Mouse (Mus musculus): ENCODE measurements at regions not wholly inside any gene's neighbourhood (a gene's known extent, or its start where the extent isn't known, plus 50 kb on each side); places are given as distances from the start of the nearest gene placed in this dataset.

- no peak for DNase-seq
These were observed 170.2 kb downstream of the Btg1 start for GRCm38 (mm10) chr10:96786903-96787571.

- DNase-seq = no peak
These were observed 170.8 kb downstream of the Btg1 start for GRCm38 (mm10) chr10:96787572-96787946.

- DNase-seq = no peak
These were observed 171.7 kb downstream of the Btg1 start for GRCm38 (mm10) chr10:96788352-96789016.

GRCm38 (mm10) chr10:96797116-96797515 is 180.3 kb downstream of the Btg1 start:
- no peak for DNase-seq

- DNase-seq = no peak
These were observed 184.0 kb downstream of the Btg1 start for GRCm38 (mm10) chr10:96800801-96801200.

DNA sequence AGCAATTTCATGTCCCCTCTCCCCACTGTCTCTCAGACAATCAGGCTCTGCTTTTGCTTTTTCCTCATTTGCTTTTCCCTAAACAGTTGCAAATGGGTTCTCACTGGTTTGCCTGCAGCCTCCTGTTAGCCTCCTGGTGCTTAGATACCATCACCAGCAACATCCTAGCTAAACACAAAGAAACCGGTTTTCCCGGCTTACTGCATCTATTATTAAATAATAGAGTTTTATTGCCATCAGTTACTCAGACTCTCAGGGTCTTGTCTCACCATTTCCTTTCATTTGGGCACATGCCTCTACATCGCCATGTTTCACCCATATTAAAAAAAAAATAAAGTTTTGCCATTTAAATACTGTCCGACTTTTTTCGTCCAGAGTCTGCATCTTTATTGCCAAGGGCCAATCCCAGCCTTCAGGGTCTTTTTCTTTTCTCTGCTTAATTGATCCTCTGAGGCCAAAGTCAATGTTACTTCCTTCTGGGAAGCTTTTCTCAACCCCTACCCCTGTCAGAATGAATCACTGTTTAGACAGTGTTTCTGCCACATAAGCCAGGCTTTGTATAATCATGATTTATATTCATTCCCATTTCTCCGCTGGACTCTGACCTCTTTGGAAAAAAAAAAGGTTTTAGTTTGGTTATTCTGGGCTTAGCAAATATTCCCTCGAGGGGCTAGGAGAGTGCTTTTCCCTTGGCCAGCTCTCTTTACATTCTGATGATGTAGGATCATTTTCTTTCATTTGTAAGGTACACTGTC is 187.4 kb downstream of the Btg1 start:
- DNase-seq = no peak

DNA sequence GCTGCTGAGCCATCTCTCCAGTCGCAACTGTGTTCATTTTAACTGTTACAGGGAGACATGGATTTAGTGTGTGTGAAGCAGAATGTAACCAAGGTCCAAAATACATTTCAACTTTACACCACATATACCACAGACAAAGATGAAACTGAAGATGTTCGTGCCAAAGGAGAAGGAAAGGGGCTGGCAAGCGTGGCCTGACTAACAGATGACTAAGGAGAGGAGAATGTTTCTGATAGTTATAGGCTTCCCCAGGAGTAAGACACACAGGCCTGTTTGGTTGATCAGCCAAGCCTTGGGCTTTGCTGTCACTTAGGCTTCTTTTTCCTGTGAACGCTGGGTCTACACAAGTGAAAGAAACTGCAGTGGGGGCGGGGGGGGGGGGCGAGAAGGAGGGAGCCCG is 189.8 kb downstream of the Btg1 start:
- no peak for DNase-seq

DNA sequence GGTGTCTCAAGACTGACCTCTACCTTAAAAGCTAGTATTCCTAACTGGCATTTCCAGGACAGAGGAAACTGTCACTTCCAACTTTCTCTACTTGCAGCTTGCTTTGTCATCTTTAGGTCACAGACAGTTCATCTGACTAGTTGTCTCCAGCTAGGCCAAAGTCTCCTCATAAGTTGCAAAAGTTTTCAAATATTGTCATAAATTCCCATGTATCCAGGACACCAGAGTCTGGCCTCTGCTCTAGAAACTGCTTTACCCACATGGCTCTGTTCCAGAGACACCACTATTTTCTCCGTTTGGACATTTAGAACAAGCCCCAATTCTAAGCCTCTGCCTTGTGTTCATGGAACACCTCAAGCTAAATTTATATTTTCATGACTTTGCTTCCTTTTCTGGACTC is 205.0 kb downstream of the Btg1 start:
- DNase-seq = no peak

DNA sequence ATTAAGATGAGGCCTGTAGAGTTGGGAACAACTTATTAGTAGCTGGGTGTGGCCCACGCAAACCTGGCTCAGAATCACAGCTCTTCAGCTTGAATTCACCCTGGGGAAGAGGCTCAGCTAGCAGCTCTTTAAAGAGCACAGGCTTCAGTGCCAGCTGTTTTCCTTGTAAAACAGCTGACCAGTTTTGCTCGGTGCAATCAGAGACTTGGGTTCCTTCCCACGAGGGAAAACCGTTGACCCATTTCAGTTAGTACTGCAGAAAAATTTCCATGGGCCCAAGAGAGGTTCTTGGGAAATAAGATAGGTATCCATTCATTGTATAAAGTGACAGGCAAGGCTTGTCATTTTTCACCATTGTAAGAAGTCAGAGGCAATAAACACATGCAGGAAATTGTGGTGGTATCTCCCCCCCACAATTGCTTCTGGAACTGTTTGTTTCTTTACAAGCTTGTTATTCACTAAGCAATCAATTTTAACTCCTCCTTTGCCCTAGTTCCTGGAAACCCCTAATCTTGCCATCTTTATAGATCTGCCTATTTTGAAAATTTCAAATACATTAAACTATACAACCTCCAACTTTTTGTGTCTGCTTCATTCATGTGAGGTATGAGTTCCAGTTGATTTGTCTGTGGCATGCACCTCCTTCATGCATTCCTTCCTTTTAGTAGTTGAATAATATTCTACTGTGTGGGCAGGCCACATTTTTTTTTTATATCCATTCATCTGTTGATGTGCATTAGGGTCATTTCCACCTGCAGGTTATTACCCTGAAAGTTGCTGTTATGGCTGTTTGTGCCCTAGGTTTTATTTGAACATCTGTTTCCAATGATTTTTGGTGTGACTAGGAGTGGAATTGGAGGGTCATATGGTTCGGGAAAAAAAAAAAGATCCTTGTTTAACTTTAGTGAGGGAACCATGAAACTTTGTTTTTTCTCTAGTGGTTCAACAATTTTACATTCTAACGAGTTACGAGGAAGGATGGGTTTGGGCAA is 205.8 kb downstream of the Btg1 start:
- DNase-seq = no peak

- no peak for DNase-seq
These were observed 209.5 kb downstream of the Btg1 start for GRCm38 (mm10) chr10:96826234-96826788.

DNA sequence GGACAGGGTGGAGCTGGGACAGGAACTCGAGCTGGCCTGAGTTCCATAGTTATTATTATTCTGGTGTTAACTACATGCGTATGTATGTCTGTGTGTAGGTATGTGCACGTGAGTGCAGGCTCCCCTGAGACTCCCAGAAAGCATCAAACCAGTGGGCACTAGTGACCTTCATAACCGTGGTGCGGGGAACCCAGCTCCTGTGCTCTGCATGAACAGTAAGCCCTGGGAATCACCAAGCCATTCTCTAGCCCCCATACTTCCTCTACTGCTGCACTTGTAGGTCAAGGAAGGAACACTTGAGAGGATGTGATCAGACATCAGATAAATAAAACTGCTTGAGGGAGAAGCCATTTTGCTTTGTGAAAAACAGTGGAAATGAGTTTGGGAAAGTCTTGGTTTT is 211.2 kb downstream of the Btg1 start:
- DNase-seq = peak in 1 of 2 experiments; percentile 43

GRCm38 (mm10) chr10:96828581-96829246 is 211.9 kb downstream of the Btg1 start:
- DNase-seq = peak; percentile 78 to 84

GRCm38 (mm10) chr10:96831071-96831470 is 214.3 kb downstream of the Btg1 start:
- DNase-seq = peak; percentile 41 to 49

- peak in 1 of 2 experiments; percentile 20 for DNase-seq
These were observed 220.4 kb downstream of the Btg1 start for GRCm38 (mm10) chr10:96837230-96837629.

- DNase-seq = peak in 1 of 2 experiments; percentile 41
These were observed 224.3 kb downstream of the Btg1 start for GRCm38 (mm10) chr10:96841128-96841527.

- no peak for DNase-seq
These were observed 225.2 kb downstream of the Btg1 start for GRCm38 (mm10) chr10:96841956-96842355.

- peak; percentile 32 to 50 for DNase-seq
These were observed 229.1 kb downstream of the Btg1 start for GRCm38 (mm10) chr10:96845906-96846305.

GRCm38 (mm10) chr10:96847028-96847427 is 230.2 kb downstream of the Btg1 start:
- DNase-seq = no peak

DNA sequence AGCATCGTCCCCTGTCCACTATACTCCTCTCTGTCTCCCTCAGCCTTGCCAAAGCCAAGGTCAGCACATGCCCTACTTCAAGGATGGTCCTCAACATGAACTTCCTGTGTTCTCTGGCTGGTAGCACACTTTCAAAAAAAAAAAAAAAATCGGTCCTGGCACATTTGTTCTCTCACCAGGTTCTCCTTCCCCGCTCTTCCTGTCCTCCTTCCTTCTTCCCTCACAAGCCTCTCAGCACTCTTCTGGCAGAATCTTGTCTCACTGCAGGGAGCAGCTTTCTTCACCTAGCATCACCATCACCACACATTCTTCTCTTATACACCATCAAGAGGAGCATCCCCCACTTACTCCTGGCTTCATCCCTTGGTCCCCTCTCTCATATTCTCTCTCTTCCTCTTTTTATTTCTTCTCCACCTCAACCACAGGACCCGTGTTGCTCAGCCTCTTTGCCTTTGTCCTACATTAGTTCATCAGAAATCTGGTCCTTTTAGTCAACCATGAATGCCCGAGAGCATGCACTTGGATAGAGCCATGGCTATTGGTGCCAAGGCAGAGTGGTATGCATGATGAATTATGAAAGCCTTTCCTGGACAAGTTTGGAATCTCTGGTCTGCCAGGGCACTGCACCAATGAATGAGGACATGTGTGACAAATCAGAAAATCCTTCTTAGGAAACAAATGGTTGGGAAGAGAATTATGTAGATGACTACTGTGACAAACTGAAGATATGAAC is 230.8 kb downstream of the Btg1 start:
- DNase-seq = peak; percentile 80 to 89

DNA sequence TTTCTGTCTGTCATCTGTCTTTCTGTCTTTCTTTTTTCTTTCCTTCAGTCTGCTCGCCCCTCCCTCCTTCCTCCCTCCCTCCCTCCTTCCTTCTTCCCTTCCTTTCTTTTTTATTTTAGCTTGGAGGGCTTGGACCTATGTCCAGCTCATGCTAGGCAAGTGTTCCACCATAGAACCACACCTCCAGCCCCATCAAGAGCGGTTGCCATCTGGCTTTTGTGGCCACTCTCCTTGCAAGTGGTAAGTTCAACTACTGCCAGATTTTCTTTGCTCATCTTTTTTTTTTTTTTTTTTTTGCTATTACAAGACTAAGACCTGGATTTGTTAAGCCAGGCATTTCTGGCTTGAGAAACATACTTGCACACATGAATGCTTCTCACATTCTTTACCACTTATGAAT is 231.7 kb downstream of the Btg1 start:
- no peak for DNase-seq

GRCm38 (mm10) chr10:96860366-96860765 is 243.6 kb downstream of the Btg1 start:
- DNase-seq = no peak
